Mouse (Mus musculus) intestine, embryonic 15.5 days (tissue): ENCODE measurements around the gene Serinc3. TPM values are rescaled to one million over a fixed set of nuclear protein-coding genes. Genes with fewer than 3 reads are reported as not detected.

Experiments
- ATAC-seq: fragments of 200-750 bp; cut with Nextera tagmentation; 2 replicates; pipeline ENCODE4 v1.8.0; 2017; ENCODE audit warnings: moderate TSS enrichment, moderate library complexity
- H3K27ac ChIP-seq: fragments of 300-500 bp; sonication (generic); 2 replicates; pipeline ENCODE4 v1.5.1; 2015; ENCODE audit warnings: mild to moderate bottlenecking, inconsistent platforms
- H3K27me3 ChIP-seq: fragments of 300-500 bp; sonication (generic); replicated peaks from 2 replicates; pipeline ENCODE4 v1.6.1; 2015; ENCODE audit warnings: inconsistent platforms
- H3K36me3 ChIP-seq: fragments of 300-500 bp; sonication (generic); 2 replicates; pipeline ENCODE4 v1.6.1; 2015; ENCODE audit warnings: inconsistent platforms
- H3K4me1 ChIP-seq: fragments of 300-500 bp; sonication (generic); replicated peaks from 2 replicates; pipeline ENCODE4 v1.6.1; 2015; ENCODE audit warnings: inconsistent platforms
- H3K4me2 ChIP-seq: fragments of 300-500 bp; sonication (generic); replicated peaks from 2 replicates; pipeline ENCODE4 v1.6.1; 2015; ENCODE audit warnings: mild to moderate bottlenecking, inconsistent platforms
- H3K4me3 ChIP-seq: fragments of 300-500 bp; sonication (generic); replicated peaks from 2 replicates; pipeline ENCODE4 v1.5.1; 2015; ENCODE audit warnings: inconsistent platforms
- H3K9ac ChIP-seq: fragments of 300-500 bp; sonication (generic); 2 replicates; pipeline ENCODE4 v1.6.1; 2015; ENCODE audit warnings: inconsistent platforms
- H3K9me3 ChIP-seq: fragments of 300-500 bp; sonication (generic); 2 replicates; pipeline ENCODE4 v1.6.1; 2016; ENCODE audit warnings: inconsistent platforms
- WGBS: fragments of 180-500 bp; shearing (Covaris S2); methylation state at CpG from one replicate; pipeline ENCODE4 v1.1.7; 2015; 5-methylcytosine and 5-hydroxymethylcytosine counted together
- polyA plus RNA-seq: library from polyadenylated mRNA; unstranded; fragments of >200 nt; fragmentation: Nextera tagmentation; extraction: Ambion mirVana; gene quantifications from 2 replicates; pipeline ENCODE4 v1.2.1, GENCODE M21; 2015

The Serinc3 gene
- polyA plus RNA-seq, 1 experiment from 2014 or later, result 47.1 TPM

- H3K27ac ChIP-seq, result no peak overlapping the region
- no peaks in the 10 kb centered on the region for H3K27me3 ChIP-seq
- H3K4me1 ChIP-seq, result peaks cover 24% of the 10 kb centered on the region
- 3% methylated on average over 1 of the region's 1 CpGs for WGBS
- no peak for ATAC-seq
- no peaks in the 10 kb centered on the region for H3K36me3 ChIP-seq
- no peak overlapping the region for H3K4me2 ChIP-seq
- H3K9ac ChIP-seq, result no peak overlapping the region
- H3K9me3 ChIP-seq, result no peaks in the 10 kb centered on the region
- no peak overlapping the region for H3K4me3 ChIP-seq
Measured at GRCm38 (mm10) chr2:163599226-163599625, 45.7 kb downstream of the Serinc3 start.

GRCm38 (mm10) chr2:163597661-163598060 is 47.3 kb downstream of the Serinc3 start:
- Histone ChIP-seq H3K36me3 (no peaks in the 10 kb centered on the region), H3K9ac (no peak overlapping the region), H3K27ac (no peak overlapping the region), H3K27me3 (no peaks in the 10 kb centered on the region), H3K4me1 (peaks cover 25% of the 10 kb centered on the region), H3K4me3 (no peak overlapping the region), H3K9me3 (no peaks in the 10 kb centered on the region), H3K4me2 (no peak overlapping the region)
- no peak for ATAC-seq
- 55% methylated on average over 4 of the region's 4 CpGs for WGBS

DNA sequence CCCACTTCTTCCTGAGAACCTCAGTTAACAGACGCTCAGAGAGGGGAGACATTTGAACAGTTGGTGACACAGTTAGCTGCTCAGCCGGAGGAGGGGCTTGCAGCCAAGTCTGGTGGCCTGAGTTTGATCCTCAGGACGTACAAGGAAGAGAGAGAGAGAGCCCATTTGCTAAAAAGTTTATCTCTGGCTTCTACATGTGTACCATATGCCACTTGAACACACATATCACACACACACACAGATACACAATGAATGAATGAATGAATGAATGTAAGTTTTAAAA is 48.1 kb downstream of the Serinc3 start:
- Histone ChIP-seq H3K36me3 (no peaks in the 10 kb centered on the region), H3K9ac (no peak overlapping the region), H3K4me3 (no peak overlapping the region), H3K4me1 (peaks cover 25% of the 10 kb centered on the region), H3K9me3 (no peaks in the 10 kb centered on the region), H3K27me3 (no peaks in the 10 kb centered on the region), H3K4me2 (no peak overlapping the region), H3K27ac (peak overlapping the region; percentile 72)
- no peak for ATAC-seq
- 41% methylated on average over 3 of the region's 3 CpGs for WGBS

DNA sequence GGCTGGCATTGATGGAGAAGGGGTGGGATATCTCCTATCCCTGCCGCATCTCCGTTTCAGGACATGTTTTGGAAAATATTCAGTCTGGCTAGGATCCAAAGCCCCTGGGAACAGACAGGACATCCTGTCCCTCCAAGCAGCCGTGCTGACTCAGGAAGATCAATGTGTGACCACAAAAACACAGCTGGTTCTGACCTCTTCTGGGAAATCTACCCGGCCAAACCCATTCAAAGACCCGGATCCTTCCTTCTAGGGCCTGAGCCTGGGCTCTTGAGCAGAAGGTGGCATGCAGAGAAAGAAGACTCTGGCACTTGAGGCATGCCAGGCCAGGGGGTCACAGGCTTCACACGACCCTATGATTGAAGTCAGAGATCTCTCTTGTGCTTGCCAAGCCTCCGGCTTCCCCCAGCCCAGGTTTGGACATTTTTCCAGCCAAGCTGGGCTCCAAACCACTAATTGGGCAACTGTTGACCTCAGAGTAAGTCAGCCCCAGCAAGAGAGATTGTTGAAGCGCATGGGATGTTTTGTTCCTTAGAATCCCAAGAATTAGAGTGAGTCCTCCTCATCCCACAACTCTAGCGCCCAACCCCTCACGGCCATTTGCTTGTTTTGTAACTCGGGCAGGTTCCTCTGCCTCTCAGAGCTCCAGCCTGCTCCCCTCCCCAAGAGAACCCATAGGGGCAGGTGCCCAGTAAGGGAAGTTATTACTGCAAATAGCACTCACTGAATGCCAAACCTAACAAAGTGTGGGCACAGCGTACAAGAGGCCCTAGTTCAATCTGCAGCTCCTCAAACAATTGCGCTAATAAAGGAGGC is 48.7 kb downstream of the Serinc3 start:
- H3K36me3 ChIP-seq, result no peaks in the 10 kb centered on the region
- no peaks in the 10 kb centered on the region for H3K27me3 ChIP-seq
- H3K9ac ChIP-seq, result no peak overlapping the region
- ATAC-seq, result no peak
- peaks cover 21% of the 10 kb centered on the region for H3K4me1 ChIP-seq
- WGBS, result 50% methylated on average over 13 of the region's 13 CpGs
- peak overlapping the region; percentile 72 for H3K27ac ChIP-seq
- no peak overlapping the region for H3K4me3 ChIP-seq
- no peaks in the 10 kb centered on the region for H3K9me3 ChIP-seq
- H3K4me2 ChIP-seq, result no peak overlapping the region

DNA sequence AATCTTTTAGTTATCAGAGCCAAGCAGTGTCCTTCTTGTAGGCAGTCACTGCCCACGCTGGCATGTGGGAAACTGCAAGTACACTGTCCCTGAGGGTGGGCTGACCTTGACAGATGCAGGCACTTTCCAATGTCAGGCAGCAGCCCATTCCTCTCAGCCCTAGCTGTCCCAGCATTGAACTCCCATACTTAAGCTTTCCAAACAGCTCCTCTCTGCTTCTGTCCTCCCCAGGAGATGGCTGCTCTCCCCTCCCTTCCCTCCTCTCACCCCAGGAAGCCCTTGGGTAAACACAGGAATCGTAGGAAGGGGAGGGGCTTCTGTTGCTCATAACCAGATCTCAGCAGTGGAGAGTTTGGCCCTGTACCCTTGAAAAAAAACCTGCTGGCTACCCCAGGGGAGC is 49.8 kb downstream of the Serinc3 start:
- Histone ChIP-seq H3K9ac (no peak overlapping the region), H3K36me3 (no peaks in the 10 kb centered on the region), H3K9me3 (no peaks in the 10 kb centered on the region), H3K27me3 (no peaks in the 10 kb centered on the region), H3K4me1 (peaks cover 26% of the 10 kb centered on the region), H3K4me3 (no peak overlapping the region), H3K27ac (peak overlapping the region; percentile 63), H3K4me2 (no peak overlapping the region)
- peak; percentile 27 for ATAC-seq
- 17% methylated on average over 2 of the region's 2 CpGs for WGBS

DNA sequence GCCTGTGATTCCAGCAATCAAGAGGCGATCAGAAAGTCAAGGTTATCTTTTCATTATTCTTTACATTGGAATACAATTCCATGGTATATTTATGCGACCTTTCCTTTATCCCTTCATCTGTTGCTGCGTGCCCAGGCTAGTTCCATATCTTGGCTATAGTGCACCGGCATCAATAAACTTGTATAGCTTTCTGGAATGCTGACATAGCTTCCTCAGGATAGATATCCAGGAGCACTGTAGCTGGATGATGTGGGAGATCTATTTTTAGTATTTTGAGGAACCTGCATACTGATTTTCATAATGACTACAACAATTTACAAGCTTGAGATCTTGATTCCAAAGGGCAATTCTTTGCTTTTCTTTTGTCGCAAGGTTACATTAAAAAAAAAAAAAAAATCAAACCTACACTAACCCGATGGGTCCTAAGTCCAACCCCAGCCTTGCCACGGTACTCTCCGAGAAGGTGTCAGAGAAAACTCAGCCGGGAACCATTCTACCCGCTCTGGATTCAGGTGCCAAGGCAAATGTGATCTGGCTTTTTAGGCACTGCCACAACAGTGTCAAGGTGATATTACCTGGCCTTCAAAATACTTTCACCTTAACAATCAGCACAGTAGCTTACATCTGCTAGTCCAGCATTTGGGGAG is 51.2 kb downstream of the Serinc3 start:
- H3K4me2 ChIP-seq, result no peak overlapping the region
- no peak overlapping the region for H3K9ac ChIP-seq
- peak overlapping the region; percentile 60; the same call in 1 of the 2 replicates for H3K27ac ChIP-seq
- no peak overlapping the region for H3K4me3 ChIP-seq
- 62% methylated on average over 10 of the region's 10 CpGs for WGBS
- no peaks in the 10 kb centered on the region for H3K9me3 ChIP-seq
- H3K36me3 ChIP-seq, result no peaks in the 10 kb centered on the region
- H3K4me1 ChIP-seq, result peaks cover 26% of the 10 kb centered on the region
- peak; percentile 63 for ATAC-seq
- no peaks in the 10 kb centered on the region for H3K27me3 ChIP-seq

GRCm38 (mm10) chr2:163592084-163592483 is 52.8 kb downstream of the Serinc3 start:
- Histone ChIP-seq H3K27me3 (no peaks in the 10 kb centered on the region), H3K9ac (no peak overlapping the region), H3K4me3 (no peak overlapping the region), H3K27ac (no peak overlapping the region), H3K9me3 (no peaks in the 10 kb centered on the region), H3K36me3 (no peaks in the 10 kb centered on the region), H3K4me2 (no peak overlapping the region), H3K4me1 (peaks cover 26% of the 10 kb centered on the region)
- WGBS, result 90% methylated on average over 1 of the region's 1 CpGs
- no peak for ATAC-seq

- ATAC-seq, result no peak
Measured at GRCm38 (mm10) chr2:163590996-163591395, 53.9 kb downstream of the Serinc3 start.

DNA sequence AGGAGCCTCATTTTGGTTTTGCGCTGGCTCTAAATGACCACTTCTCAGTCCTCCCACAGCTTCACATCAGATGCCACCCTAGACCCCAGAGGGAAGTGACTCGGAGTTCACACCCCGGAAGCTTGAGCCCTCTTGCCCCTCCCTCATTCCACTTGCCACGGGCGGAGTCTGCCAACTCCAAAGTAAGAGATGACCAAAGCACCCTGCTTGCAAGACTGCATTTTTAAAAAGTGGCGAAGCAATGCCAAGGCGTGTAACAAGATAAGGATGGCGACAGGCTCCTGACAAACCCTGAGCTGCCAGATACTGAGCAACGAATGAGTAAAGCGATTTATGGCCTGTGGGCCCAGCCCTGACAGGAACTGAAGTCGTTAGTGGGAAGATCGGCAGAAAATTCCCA is 54.7 kb downstream of the Serinc3 start:
- 0 out of 2 replicates have a peak overlapping the region, but pooled peaks have one; percentile 4 for H3K4me2 ChIP-seq
- peak; percentile 26; the same call in 1 of the 2 replicates for ATAC-seq
- H3K9ac ChIP-seq, result no peak overlapping the region
- H3K27ac ChIP-seq, result no peak overlapping the region
- H3K36me3 ChIP-seq, result no peaks in the 10 kb centered on the region
- H3K4me3 ChIP-seq, result no peak overlapping the region
- no peaks in the 10 kb centered on the region for H3K27me3 ChIP-seq
- no peaks in the 10 kb centered on the region for H3K9me3 ChIP-seq
- 44% methylated on average over 12 of the region's 12 CpGs for WGBS
- peaks cover 13% of the 10 kb centered on the region for H3K4me1 ChIP-seq

More at GRCm38 (mm10) chr2:163590996-163591395, 53.9 kb downstream of the Serinc3 start:
- Histone ChIP-seq H3K4me1 (peaks cover 17% of the 10 kb centered on the region), H3K4me2 (no peak overlapping the region), H3K4me3 (no peak overlapping the region), H3K36me3 (no peaks in the 10 kb centered on the region), H3K9me3 (no peaks in the 10 kb centered on the region), H3K9ac (no peak overlapping the region), H3K27me3 (no peaks in the 10 kb centered on the region), H3K27ac (no peak overlapping the region)
- whole genome bisulfite sequencing, result 78% methylated on average over 5 of the region's 5 CpGs

DNA sequence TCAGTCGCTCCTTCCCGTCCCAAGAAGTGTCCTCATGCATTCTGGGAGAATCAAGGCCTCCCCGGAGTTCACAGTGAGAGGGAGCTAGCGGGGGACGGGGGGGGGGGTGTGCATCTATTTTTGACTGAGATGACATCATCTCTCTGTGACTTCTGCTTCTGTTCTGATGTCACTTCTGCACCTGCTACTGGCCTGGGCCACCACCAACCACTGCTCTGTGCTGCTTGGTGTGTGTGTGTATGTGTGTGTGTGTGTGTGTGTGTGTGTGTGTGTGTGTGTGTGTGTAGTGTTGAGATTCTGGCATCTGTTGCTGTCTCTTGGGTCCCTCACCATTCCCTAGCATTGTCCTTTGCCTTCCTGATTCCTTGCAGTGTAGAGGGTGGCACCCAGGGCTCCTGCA is 57.4 kb downstream of the Serinc3 start:
- no peak overlapping the region for H3K9ac ChIP-seq
- H3K27ac ChIP-seq, result no peak overlapping the region
- ATAC-seq, result no peak
- no peaks in the 10 kb centered on the region for H3K36me3 ChIP-seq
- H3K9me3 ChIP-seq, result no peaks in the 10 kb centered on the region
- no peaks in the 10 kb centered on the region for H3K27me3 ChIP-seq
- peaks cover 4% of the 10 kb centered on the region for H3K4me1 ChIP-seq
- WGBS, result 76% methylated on average over 5 of the region's 5 CpGs
- H3K4me3 ChIP-seq, result no peak overlapping the region
- H3K4me2 ChIP-seq, result no peak overlapping the region

DNA sequence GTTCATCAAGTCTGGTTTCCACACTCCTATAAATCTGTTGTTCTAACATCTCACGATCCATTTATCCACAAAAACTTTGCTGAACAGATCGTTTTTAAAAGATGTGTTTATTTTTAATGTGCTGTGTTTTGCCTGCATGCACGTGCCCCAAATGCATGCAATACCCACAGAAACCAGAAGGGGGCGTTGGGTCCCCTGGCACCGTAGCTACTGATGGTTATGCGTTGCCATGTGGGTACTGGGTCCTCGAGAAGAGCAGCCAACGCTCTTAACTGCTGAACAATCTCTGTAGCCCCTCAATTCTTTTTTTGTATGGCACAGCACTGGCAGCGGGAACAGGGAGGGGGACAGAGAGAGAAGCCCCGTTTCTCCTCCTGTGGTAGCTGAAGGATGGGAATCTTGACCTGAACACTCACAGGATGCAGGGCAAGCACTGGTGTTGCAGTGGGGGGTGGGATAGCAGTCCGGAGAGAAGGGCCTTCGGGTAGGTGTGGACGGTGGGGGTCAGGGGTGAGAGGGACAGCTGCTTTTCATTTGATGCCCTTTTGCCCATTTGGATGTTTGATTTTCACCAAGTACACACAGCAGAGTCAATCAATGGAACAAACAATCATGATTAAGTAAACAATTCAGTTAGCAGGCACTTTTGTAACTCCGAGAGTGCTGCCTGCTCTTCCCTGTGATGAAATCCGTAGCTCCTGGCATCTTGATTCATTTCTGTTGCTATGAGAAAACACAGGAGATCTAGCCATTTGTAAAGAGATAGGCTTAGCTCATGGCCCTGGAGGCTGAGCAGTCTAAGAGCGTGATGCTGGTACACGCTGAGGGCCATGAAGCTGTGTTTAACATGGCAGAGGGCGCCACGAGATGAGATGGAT is 58.3 kb downstream of the Serinc3 start:
- H3K4me2 ChIP-seq, result no peak overlapping the region
- ATAC-seq, result no peak
- H3K9me3 ChIP-seq, result no peaks in the 10 kb centered on the region
- H3K36me3 ChIP-seq, result no peaks in the 10 kb centered on the region
- H3K4me3 ChIP-seq, result no peak overlapping the region
- no peaks in the 10 kb centered on the region for H3K27me3 ChIP-seq
- no peak overlapping the region for H3K27ac ChIP-seq
- 42% methylated on average over 19 of the region's 19 CpGs for WGBS
- no peak overlapping the region for H3K9ac ChIP-seq
- H3K4me1 ChIP-seq, result peaks cover 4% of the 10 kb centered on the region

DNA sequence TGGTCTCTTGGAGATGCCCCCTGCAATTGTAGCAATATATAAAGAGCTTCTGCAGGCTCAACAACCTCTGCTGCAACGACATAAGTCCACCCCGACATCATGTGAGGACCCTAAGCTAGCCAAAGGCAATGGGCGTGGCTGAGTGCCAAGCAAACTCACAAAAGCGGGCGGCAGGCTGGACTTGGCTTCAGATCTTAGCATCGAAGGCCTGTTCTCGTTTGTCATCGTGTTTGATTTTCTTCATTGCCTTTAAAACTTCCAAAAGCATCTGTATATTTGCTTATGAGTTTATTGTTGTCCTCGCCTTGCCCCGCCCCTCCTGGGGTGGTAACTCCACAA is 60.9 kb downstream of the Serinc3 start:
- Histone ChIP-seq H3K36me3 (no peaks in the 10 kb centered on the region), H3K4me3 (no peak overlapping the region), H3K27ac (no peak overlapping the region), H3K9ac (no peak overlapping the region), H3K4me1 (peaks cover under 1% of the 10 kb centered on the region; the same call in 1 of the 2 replicates), H3K4me2 (no peak overlapping the region), H3K9me3 (no peaks in the 10 kb centered on the region), H3K27me3 (no peaks in the 10 kb centered on the region)
- WGBS, result 79% methylated on average over 10 of the region's 10 CpGs
- no peak for ATAC-seq
